Mouse (Mus musculus): ENCODE measurements around the gene Pcdh15.

Pcdh15 gene

DNA sequence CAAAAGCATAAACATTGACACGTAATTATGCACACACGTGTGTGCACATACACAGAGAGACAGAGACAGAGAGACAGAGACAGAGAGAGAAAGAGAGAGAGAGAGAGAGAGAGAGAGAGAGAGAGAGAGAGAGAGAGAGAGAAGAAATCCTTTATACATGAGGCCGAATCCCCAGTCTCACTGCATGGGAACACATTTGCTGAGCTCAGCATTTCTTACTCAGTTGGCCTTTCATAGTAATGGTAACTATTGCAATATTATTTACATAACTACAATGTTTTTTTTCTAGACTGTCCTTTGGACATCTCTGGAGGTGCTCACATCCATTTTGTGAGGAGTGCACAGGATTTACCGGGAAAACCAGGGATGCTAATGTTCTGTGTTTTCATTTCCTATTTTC is 705.9 kb downstream of the Pcdh15 start:
- DNase-seq (ENCODE audit: extremely low spot score, low spot score), result no peak

GRCm38 (mm10) chr10:73812311-73812710 is 713.2 kb downstream of the Pcdh15 start:
- DNase-seq (ENCODE audit: extremely low spot score, low spot score), result no peak

GRCm38 (mm10) chr10:73821657-73822583 is 722.8 kb downstream of the Pcdh15 start:
- DNase-seq (ENCODE audit: extremely low spot score, low spot score), result peak; percentile 23

GRCm38 (mm10) chr10:73823214-73823613 is 724.1 kb downstream of the Pcdh15 start:
- DNase-seq (ENCODE audit: extremely low spot score, low spot score), result no peak

DNA sequence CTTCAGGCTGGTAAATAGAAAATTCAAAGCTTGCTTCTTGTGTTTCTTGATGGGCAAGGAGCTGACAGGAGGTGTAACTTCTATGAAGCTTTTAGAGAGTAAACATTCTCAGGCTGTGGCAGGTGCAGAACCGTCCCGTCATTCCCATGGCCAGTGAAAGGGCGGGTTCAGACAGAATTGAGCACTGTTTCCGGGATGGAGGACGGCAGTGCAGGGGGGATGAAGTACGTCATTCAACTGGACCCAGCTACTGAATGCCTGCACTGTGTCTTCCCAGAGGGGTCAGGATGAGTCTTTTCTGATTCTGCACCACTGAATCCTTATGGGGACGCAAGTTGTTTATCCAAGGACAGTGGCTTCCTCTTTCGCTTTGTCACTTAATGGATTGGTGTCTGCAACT is 727.2 kb downstream of the Pcdh15 start:
- no peak for DNase-seq (ENCODE audit: extremely low spot score, low spot score)

DNA sequence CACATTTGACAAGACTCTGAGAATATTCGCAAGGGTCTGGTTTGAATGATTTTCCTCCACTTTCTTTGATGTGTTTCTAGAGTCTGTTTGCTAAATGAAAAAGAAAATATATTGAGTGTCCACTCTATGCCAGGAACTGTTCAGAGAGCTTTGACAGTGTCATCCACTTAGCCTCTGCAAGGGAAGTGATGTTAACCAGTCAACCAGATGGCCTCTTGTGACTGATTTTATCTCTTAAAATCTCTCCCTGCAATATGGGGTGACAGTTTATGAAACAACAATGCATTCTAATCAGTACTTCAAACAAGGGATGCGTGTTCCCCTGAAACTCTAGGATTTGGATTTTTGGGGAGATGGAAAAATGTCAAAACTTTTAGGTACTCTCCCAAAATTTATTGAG is 729.6 kb downstream of the Pcdh15 start:
- no peak for DNase-seq (ENCODE audit: extremely low spot score, low spot score)

- no peak for DNase-seq (ENCODE audit: extremely low spot score, low spot score)
These were observed 745.9 kb downstream of the Pcdh15 start for GRCm38 (mm10) chr10:73844998-73845397.

DNA sequence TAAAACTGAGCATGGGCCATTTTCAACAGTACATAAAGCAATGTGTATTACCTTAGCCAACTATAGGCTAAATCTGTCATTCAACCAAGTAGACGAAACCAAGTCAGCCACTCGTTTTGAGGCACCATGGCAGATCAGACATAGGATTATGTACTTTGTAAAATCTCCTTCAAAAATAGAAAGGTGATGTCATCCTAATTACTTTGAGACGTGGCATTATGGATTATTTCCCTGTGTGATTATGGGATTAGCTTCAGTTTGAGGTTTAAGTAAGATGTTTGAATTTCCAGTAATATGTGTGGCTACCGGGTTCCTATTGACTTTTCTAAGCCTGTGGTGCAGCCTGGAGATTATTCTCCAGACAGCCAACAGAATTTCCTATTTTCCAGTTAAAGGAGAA is 763.0 kb downstream of the Pcdh15 start:
- DNase-seq (ENCODE audit: extremely low spot score, low spot score), result no peak

- no peak for DNase-seq (ENCODE audit: extremely low spot score, low spot score)
These were observed 779.0 kb downstream of the Pcdh15 start for GRCm38 (mm10) chr10:73878055-73878728.

DNA sequence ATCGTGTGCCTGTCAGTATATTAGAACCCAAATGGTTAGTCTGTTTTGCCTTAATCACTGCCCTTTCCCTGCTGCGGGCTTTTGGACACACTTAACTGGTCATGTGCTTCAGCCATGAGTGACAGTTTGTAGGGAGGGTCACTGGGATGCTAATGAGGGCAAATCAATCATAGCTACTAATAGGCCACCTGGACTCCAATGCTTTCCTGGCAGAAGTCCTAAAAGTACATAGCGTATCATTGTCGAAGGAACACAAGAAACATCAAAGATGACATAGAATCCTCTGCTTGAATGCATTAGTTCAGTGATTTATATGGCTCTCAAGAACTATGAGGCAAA is 779.6 kb downstream of the Pcdh15 start:
- no peak for DNase-seq (ENCODE audit: extremely low spot score, low spot score)

DNA sequence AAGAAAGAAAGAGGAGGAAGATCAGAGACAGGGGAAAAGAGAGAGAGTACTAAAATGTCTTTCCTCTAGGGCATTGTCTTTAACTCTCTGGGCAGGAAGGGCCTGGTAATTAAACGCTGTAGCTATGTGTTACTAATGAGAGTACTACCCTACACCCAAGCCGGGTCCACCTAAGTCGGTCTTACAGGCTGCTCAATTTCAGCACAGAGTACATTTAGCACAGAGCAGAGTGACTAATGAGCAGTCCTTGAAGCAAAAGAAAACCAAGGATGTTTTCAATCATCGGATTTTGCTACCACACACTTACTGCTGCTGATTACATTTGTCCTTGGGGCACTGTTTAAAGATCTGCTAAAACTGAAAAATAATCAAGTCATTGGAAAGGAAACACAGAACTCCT is 788.6 kb downstream of the Pcdh15 start:
- DNase-seq (ENCODE audit: extremely low spot score, low spot score), result no peak

GRCm38 (mm10) chr10:73892251-73892650 is 793.1 kb downstream of the Pcdh15 start:
- DNase-seq (ENCODE audit: extremely low spot score, low spot score), result no peak

GRCm38 (mm10) chr10:73896086-73896607 is 797.0 kb downstream of the Pcdh15 start:
- no peak for DNase-seq (ENCODE audit: extremely low spot score, low spot score)

- no peak for DNase-seq (ENCODE audit: extremely low spot score, low spot score)
These were observed 800.0 kb downstream of the Pcdh15 start for GRCm38 (mm10) chr10:73899165-73899564.

- DNase-seq (ENCODE audit: extremely low spot score, low spot score), result no peak
These were observed 808.5 kb downstream of the Pcdh15 start for GRCm38 (mm10) chr10:73907626-73908025.

DNA sequence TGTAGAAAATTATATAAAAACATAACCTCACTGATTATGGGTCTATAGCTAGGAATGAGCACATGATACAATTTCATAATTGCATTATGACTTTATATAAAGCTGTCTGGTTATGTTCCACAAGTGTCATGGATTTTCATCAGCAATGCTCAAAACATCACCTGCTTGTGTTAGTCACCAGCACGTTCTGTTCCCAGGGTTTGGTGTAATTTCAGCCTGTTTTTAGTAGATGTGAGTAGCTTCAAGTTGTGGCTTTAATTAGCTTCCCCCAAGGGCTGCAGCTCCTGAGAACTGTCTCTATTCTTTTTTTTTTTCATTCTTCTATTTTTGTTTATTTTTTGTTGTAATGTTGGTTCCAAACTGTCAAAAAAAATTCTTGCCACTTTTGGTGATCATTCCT is 809.4 kb downstream of the Pcdh15 start:
- no peak for DNase-seq (ENCODE audit: extremely low spot score, low spot score)

DNA sequence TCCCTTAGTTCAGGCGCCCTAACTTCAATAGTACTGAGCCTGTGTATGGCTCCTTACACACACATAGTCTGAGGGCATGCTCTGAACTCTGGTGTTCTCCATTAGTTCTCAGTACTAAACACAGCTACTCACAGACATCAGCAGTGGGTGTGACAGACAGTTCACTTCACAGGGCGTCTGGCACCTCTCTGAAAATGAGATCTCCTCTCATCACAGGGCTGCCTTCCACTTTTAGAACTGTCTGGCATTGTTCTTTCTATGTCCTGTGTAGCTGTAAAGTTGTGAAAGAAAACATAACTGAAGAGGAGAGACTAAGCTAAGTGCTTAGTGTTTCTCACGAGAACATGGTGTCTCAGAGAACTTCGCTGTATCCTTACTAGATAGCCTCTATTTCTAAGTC is 816.0 kb downstream of the Pcdh15 start:
- no peak for DNase-seq (ENCODE audit: extremely low spot score, low spot score)

GRCm38 (mm10) chr10:73921579-73921978 is 822.4 kb downstream of the Pcdh15 start:
- no peak for DNase-seq (ENCODE audit: extremely low spot score, low spot score)

- DNase-seq (ENCODE audit: extremely low spot score, low spot score), result no peak
These were observed 829.5 kb downstream of the Pcdh15 start for GRCm38 (mm10) chr10:73928672-73929071.

DNA sequence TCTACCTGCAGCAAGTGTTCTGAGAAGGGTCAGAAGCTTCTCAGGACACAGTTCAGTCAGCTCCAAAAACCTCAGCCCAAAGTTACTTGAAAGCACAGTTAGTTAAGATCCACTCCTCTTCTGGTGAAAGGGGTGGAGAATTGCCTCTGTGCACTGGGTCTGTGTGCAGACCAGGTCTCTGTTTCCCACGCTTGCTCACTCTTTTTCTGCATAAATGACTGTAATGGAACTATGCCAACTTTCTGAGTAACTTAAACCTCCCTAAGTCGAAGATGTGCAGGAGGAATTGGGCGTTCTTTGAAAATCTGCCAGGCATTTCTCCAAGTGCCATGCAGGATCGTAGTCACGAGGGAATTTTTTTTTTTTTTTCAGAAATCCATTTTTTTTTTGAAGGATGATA is 830.6 kb downstream of the Pcdh15 start:
- DNase-seq (ENCODE audit: extremely low spot score, low spot score), result no peak

- DNase-seq (ENCODE audit: extremely low spot score, low spot score), result no peak
These were observed 832.0 kb downstream of the Pcdh15 start for GRCm38 (mm10) chr10:73931185-73931584.

DNA sequence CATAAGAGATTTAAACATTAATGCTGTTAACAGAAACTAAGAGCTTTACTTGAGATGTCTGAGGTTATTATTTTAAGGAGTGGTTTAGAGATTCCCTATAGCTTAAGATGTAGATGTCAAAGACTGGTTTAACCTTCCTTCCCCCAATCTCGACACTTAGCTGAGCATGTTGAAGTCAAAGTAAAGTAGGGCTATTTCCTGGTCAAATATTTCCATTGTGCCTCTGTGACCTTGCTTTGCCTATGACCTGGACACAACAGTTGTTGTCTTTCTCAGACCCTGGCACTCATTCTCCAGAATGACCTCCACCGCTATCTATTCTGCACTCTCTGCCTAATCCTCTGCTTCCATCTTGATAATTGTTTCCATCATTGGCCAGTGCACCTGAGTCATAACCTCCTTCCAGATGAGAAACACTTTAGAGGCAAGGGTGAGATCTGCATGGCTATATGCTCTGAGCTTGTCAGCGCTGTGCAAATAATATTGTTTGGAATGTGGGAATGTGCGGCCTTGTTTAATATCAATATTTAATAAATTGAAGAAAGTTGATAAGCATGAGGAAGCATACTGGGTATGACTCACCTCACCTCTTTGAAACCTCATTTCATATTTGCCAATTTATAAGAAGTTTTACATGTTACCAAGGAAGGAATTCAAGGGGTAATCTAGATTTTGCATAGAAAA is 833.0 kb downstream of the Pcdh15 start:
- no peak for DNase-seq (ENCODE audit: extremely low spot score, low spot score)

All from neural tube, embryonic 10.5 days (tissue).